Comparison of ENCODE assay signal across 12 mouse cellular contexts in genomic region chr15:83996864-83997263, GRCm38 (mm10).
DNase-seq lines count a peak whose midpoint lies in the region; ATAC-seq lines count a peak whose summit lies in the region.
"Had no signal": no experiment of that assay in that cellular context is flagged by ENCODE, and none has a peak within 500 bp of the region (broad histone marks: within the 10 kb centered on the region; RNA-seq: fewer than 3 reads in every experiment).

No protein-coding gene starts in this region.

- no peak overlapping the region for H3K9ac ChIP-seq in hindbrain, embryonic 12.5 days
- H3K9ac ChIP-seq in hindbrain, embryonic 11.5 days (ENCODE audit: low read depth, low read length), result no peak overlapping the region
- no peak overlapping the region for H3K9ac ChIP-seq in midbrain, embryonic 11.5 days (ENCODE audit: low read length)
- H3K9ac ChIP-seq in hindbrain, embryonic 16.5 days (ENCODE audit: low read depth, low read length), result no peak overlapping the region
- H3K9ac ChIP-seq: liver, embryonic 14.5 days had no signal

- H3K4me1 ChIP-seq in hindbrain, embryonic 12.5 days, result peaks cover 17% of the 10 kb centered on the region
- H3K4me1 ChIP-seq in hindbrain, embryonic 11.5 days (replicated peaks; ENCODE audit: control insufficient read depth, insufficient read depth, low read length), result no peaks in the 10 kb centered on the region; the same call in 1 of the 2 replicates
- H3K4me1 ChIP-seq in midbrain, embryonic 10.5 days, result peaks cover 24% of the 10 kb centered on the region
- peaks cover 6% of the 10 kb centered on the region for H3K4me1 ChIP-seq in midbrain, embryonic 11.5 days (ENCODE audit: control insufficient read depth, insufficient read depth, low read length)
- peaks cover 12% of the 10 kb centered on the region for H3K4me1 ChIP-seq in hindbrain, embryonic 16.5 days (ENCODE audit: control insufficient read depth, insufficient read depth, low read depth, low read length)
- H3K4me1 ChIP-seq: megakaryocyte, embryonic 14.5 days had no signal

- H3K4me2 ChIP-seq in hindbrain, embryonic 12.5 days (replicated peaks), result no peak overlapping the region
- H3K4me2 ChIP-seq in hindbrain, embryonic 11.5 days (replicated peaks; ENCODE audit: low read depth, low read length), result no peak overlapping the region
- H3K4me2 ChIP-seq in midbrain, embryonic 11.5 days, result no peak overlapping the region
- H3K4me2 ChIP-seq in hindbrain, embryonic 16.5 days (ENCODE audit: low read length), result no peak overlapping the region

- no peak for DNase-seq in hindbrain, embryonic 11.5 days (ENCODE audit: low spot score)
- DNase-seq in midbrain, embryonic 10.5 days (ENCODE audit: low spot score), result no peak
- no peak for DNase-seq in midbrain, embryonic 11.5 days (ENCODE audit: low spot score, missing footprints)
- DNase-seq in frontal cortex, adult 2 months (ENCODE audit: extremely low spot score in 1 of 2, low spot score in 1 of 2), result no peak
- DNase-seq in ovary, postnatal 10 days (ENCODE audit: low spot score), result no peak
- DNase-seq: adrenal gland, postnatal 25 days; kidney, postnatal 36 days; spleen, adult 18-20 months had no signal

- H3K27me3 ChIP-seq in hindbrain, embryonic 12.5 days, result peaks cover 8% of the 10 kb centered on the region; the same call in 1 of the 2 replicates
- H3K27me3 ChIP-seq in hindbrain, embryonic 11.5 days (ENCODE audit: control insufficient read depth, insufficient read depth, low read length), result no peaks in the 10 kb centered on the region
- H3K27me3 ChIP-seq in midbrain, embryonic 10.5 days (ENCODE audit: low read depth, poor library complexity, severe bottlenecking), result peaks cover 44% of the 10 kb centered on the region
- no peaks in the 10 kb centered on the region for H3K27me3 ChIP-seq in midbrain, embryonic 11.5 days (ENCODE audit: control insufficient read depth, insufficient read depth, low read length)
- H3K27me3 ChIP-seq in hindbrain, embryonic 16.5 days (replicated peaks; ENCODE audit: control insufficient read depth, insufficient read depth, low read length), result no peaks in the 10 kb centered on the region

- ATAC-seq in hindbrain, embryonic 12.5 days (ENCODE audit: low FRiP score), result no peak
- ATAC-seq in hindbrain, embryonic 11.5 days (ENCODE audit: low FRiP score), result no peak
- ATAC-seq in midbrain, embryonic 11.5 days (ENCODE audit: low FRiP score), result no peak
- peak; percentile 31; the same call in 1 of the 2 replicates for ATAC-seq in hindbrain, embryonic 16.5 days

- H3K9me3 ChIP-seq in hindbrain, embryonic 12.5 days (replicated peaks), result no peaks in the 10 kb centered on the region
- H3K9me3 ChIP-seq in hindbrain, embryonic 11.5 days (ENCODE audit: control insufficient read depth, low read length), result no peaks in the 10 kb centered on the region
- no peaks in the 10 kb centered on the region for H3K9me3 ChIP-seq in midbrain, embryonic 10.5 days (replicated peaks)
- H3K9me3 ChIP-seq in midbrain, embryonic 11.5 days (ENCODE audit: control insufficient read depth, low read length), result no peaks in the 10 kb centered on the region
- no peaks in the 10 kb centered on the region for H3K9me3 ChIP-seq in hindbrain, embryonic 16.5 days (ENCODE audit: control insufficient read depth, low read length)

- H3K36me3 ChIP-seq in hindbrain, embryonic 12.5 days, result no peaks in the 10 kb centered on the region
- H3K36me3 ChIP-seq in hindbrain, embryonic 11.5 days (ENCODE audit: control insufficient read depth, insufficient read depth, low read length), result no peaks in the 10 kb centered on the region
- H3K36me3 ChIP-seq in midbrain, embryonic 10.5 days, result no peaks in the 10 kb centered on the region
- no peaks in the 10 kb centered on the region for H3K36me3 ChIP-seq in midbrain, embryonic 11.5 days (ENCODE audit: control insufficient read depth, insufficient read depth, low read length)
- H3K36me3 ChIP-seq in hindbrain, embryonic 16.5 days (ENCODE audit: control insufficient read depth, insufficient read depth, low read length), result no peaks in the 10 kb centered on the region

- no peak overlapping the region for H3K4me3 ChIP-seq in hindbrain, embryonic 12.5 days
- H3K4me3 ChIP-seq in hindbrain, embryonic 11.5 days (ENCODE audit: low read depth, low read length), result no peak overlapping the region
- H3K4me3 ChIP-seq in midbrain, embryonic 10.5 days, result no peak overlapping the region
- H3K4me3 ChIP-seq in midbrain, embryonic 11.5 days (ENCODE audit: low read depth, low read length), result no peak overlapping the region
- no peak overlapping the region for H3K4me3 ChIP-seq in hindbrain, embryonic 16.5 days (ENCODE audit: low read length)
- H3K4me3 ChIP-seq: megakaryocyte, embryonic 14.5 days had no signal

- 58% methylated on average over 7 of the region's 7 CpGs for WGBS in hindbrain, embryonic 12.5 days
- 67% methylated on average over 7 of the region's 7 CpGs for WGBS in hindbrain, embryonic 11.5 days
- 68% methylated on average over 7 of the region's 7 CpGs for WGBS in midbrain, embryonic 10.5 days
- 64% methylated on average over 7 of the region's 7 CpGs for WGBS in midbrain, embryonic 11.5 days
- WGBS in hindbrain, embryonic 16.5 days, result 39% methylated on average over 7 of the region's 7 CpGs

- H3K27ac ChIP-seq in hindbrain, embryonic 12.5 days, result peak overlapping the region; percentile 12; the same call in 1 of the 2 replicates
- no peak overlapping the region for H3K27ac ChIP-seq in hindbrain, embryonic 11.5 days (ENCODE audit: low read depth, low read length)
- 0 out of 2 replicates have a peak overlapping the region, but pooled peaks have one; percentile 10 for H3K27ac ChIP-seq in midbrain, embryonic 10.5 days (replicated peaks)
- H3K27ac ChIP-seq in midbrain, embryonic 11.5 days (ENCODE audit: low read depth, low read length), result no peak overlapping the region
- H3K27ac ChIP-seq in hindbrain, embryonic 16.5 days (ENCODE audit: low read depth, low read length), result no peak overlapping the region
- H3K27ac ChIP-seq: liver, embryonic 14.5 days had no signal

Comparison
In these comparisons a context has a peak if more than half of its experiments do, and no peak if none do; other contexts are left out.
1. H3K27ac ChIP-seq: peak in hindbrain, embryonic 12.5 days (single experiment) and midbrain, embryonic 10.5 days (single experiment); none in hindbrain, embryonic 11.5 days (single experiment), midbrain, embryonic 11.5 days (single experiment) and hindbrain, embryonic 16.5 days (single experiment).